7 mouse cellular contexts compared by ENCODE assay signal in genomic region chr2:31141074-31141866, GRCm38 (mm10). TPM values are rescaled to one million over a fixed set of nuclear protein-coding genes. Genes with fewer than 3 reads are reported as not detected.
A peak's percentile ranks its signal among the peaks of the same experiment; 100 is the strongest.
DNase-seq lines count a peak whose midpoint lies in the region; ATAC-seq and TF ChIP-seq lines count a peak whose summit lies in the region.

No protein-coding gene starts in this region.

- H3K27ac ChIP-seq in testis, adult 2 months (ENCODE audit: control insufficient read depth, insufficient read depth, low read depth, low read length): peak overlapping the region; percentile 7; the same call in 1 of the 2 replicates
- peak overlapping the region; percentile 54 for H3K27ac ChIP-seq in brown adipose tissue, adult 24 weeks (replicated peaks; ENCODE audit: low read depth, low read length)
- H3K27ac ChIP-seq in forebrain, embryonic 14.5 days (ENCODE audit: low read depth, low read length): peak overlapping the region; percentile 80; the same call in 1 of the 2 replicates
- peak overlapping the region; percentile 85 for H3K27ac ChIP-seq in intestine, embryonic 15.5 days
- peak overlapping the region; percentile 68 for H3K27ac ChIP-seq in lung, postnatal 0 days (ENCODE audit: low read length)
- H3K27ac ChIP-seq in small intestine, adult 2 months (ENCODE audit: insufficient read depth, low read depth, low read length): peak overlapping the region; percentile 50

- H3K4me2 ChIP-seq in forebrain, embryonic 14.5 days (ENCODE audit: low read length): peak overlapping the region; percentile 92
- peak overlapping the region; percentile 84 for H3K4me2 ChIP-seq in intestine, embryonic 15.5 days (replicated peaks)
- H3K4me2 ChIP-seq in lung, postnatal 0 days (replicated peaks; ENCODE audit: low read depth, low read length): peak overlapping the region; percentile 92

- peak; percentile 69 for ATAC-seq in forebrain, embryonic 14.5 days
- ATAC-seq in intestine, embryonic 15.5 days: peak; percentile 72
- peak; percentile 57 for ATAC-seq in lung, postnatal 0 days

- WGBS in forebrain, embryonic 14.5 days: under 1% methylated on average over 48 of the region's 78 CpGs
- WGBS in intestine, embryonic 15.5 days: under 1% methylated on average over 73 of the region's 78 CpGs
- WGBS in lung, postnatal 0 days: under 1% methylated on average over 66 of the region's 78 CpGs
- under 1% methylated on average over 78 of the region's 78 CpGs for WGBS in small intestine, adult 2 months

- peak overlapping the region; percentile 78 for H3K4me3 ChIP-seq in testis, adult 2 months (ENCODE audit: control insufficient read depth, low read depth, low read length)
- H3K4me3 ChIP-seq in brown adipose tissue, adult 24 weeks (ENCODE audit: insufficient read depth, low read depth, low read length): peak overlapping the region; percentile 94
- peak overlapping the region; percentile 88 for H3K4me3 ChIP-seq in forebrain, embryonic 14.5 days (ENCODE audit: low read depth, low read length)
- peak overlapping the region; percentile 88 for H3K4me3 ChIP-seq in intestine, embryonic 15.5 days (replicated peaks)
- H3K4me3 ChIP-seq in lung, postnatal 0 days (ENCODE audit: low read depth, low read length): peak overlapping the region; percentile 90
- peak overlapping the region; percentile 94 for H3K4me3 ChIP-seq in small intestine, adult 2 months (ENCODE audit: low read depth, low read length)

- no peak for DNase-seq in testis, postnatal 14 days (ENCODE audit: low spot score)
- DNase-seq in forebrain, embryonic 14.5 days (ENCODE audit: low spot score): peak; percentile 27
- DNase-seq in lung, postnatal 0 days (ENCODE audit: low spot score): no peak

- TF ChIP-seq POLR2A in testis, adult 2 months (IDR thresholded peaks at IDR 0.05; ENCODE audit: control insufficient read depth, low read depth, low read length): no peak
- TF ChIP-seq POLR2A in small intestine, adult 2 months (IDR thresholded peaks at IDR 0.05; ENCODE audit: low read depth, low read length): no peak

- no peaks in the 10 kb centered on the region for H3K36me3 ChIP-seq in testis, adult 2 months (ENCODE audit: control insufficient read depth, insufficient read depth, low read length)
- peaks cover 4% of the 10 kb centered on the region; the same call in 1 of the 2 replicates for H3K36me3 ChIP-seq in forebrain, embryonic 14.5 days (ENCODE audit: control insufficient read depth, insufficient read depth, low read length)
- no peaks in the 10 kb centered on the region for H3K36me3 ChIP-seq in intestine, embryonic 15.5 days
- H3K36me3 ChIP-seq in lung, postnatal 0 days (ENCODE audit: insufficient read depth, low read length): no peaks in the 10 kb centered on the region
- no peaks in the 10 kb centered on the region for H3K36me3 ChIP-seq in small intestine, adult 2 months (ENCODE audit: control insufficient read depth, insufficient read depth, low read length)

- peaks cover 20% of the 10 kb centered on the region for H3K4me1 ChIP-seq in testis, adult 2 months (ENCODE audit: control insufficient read depth, insufficient read depth, low read length)
- H3K4me1 ChIP-seq in brown adipose tissue, adult 24 weeks (ENCODE audit: control insufficient read depth, insufficient read depth, insufficient read length, low read length): peaks cover 6% of the 10 kb centered on the region; the same call in 1 of the 2 replicates
- H3K4me1 ChIP-seq in forebrain, embryonic 14.5 days (ENCODE audit: control insufficient read depth, insufficient read depth, low read length): 0 out of 2 replicates have a peak, but pooled peaks cover 6% of the 10 kb centered on the region
- peaks cover 23% of the 10 kb centered on the region for H3K4me1 ChIP-seq in intestine, embryonic 15.5 days (replicated peaks)
- peaks cover 3% of the 10 kb centered on the region; the same call in 1 of the 2 replicates for H3K4me1 ChIP-seq in lung, postnatal 0 days (ENCODE audit: insufficient read depth, low read depth, low read length)
- peaks cover 8% of the 10 kb centered on the region for H3K4me1 ChIP-seq in small intestine, adult 2 months (ENCODE audit: control insufficient read depth, insufficient read depth, insufficient read length, low read length)

- no peak for TF ChIP-seq EP300 in lung, postnatal 0 days (IDR thresholded peaks at IDR 0.05)

- no peaks in the 10 kb centered on the region for H3K27me3 ChIP-seq in testis, adult 2 months (ENCODE audit: control insufficient read depth, insufficient read depth, low read length)
- no peaks in the 10 kb centered on the region for H3K27me3 ChIP-seq in forebrain, embryonic 14.5 days (replicated peaks; ENCODE audit: control insufficient read depth, insufficient read depth, low read length)
- no peaks in the 10 kb centered on the region for H3K27me3 ChIP-seq in intestine, embryonic 15.5 days (replicated peaks)
- H3K27me3 ChIP-seq in lung, postnatal 0 days (replicated peaks; ENCODE audit: insufficient read depth, low read length): no peaks in the 10 kb centered on the region
- H3K27me3 ChIP-seq in small intestine, adult 2 months (ENCODE audit: control insufficient read depth, insufficient read depth, low read length): no peaks in the 10 kb centered on the region

- H3K9me3 ChIP-seq in forebrain, embryonic 14.5 days (replicated peaks; ENCODE audit: control insufficient read depth, low read length): no peaks in the 10 kb centered on the region
- H3K9me3 ChIP-seq in intestine, embryonic 15.5 days: no peaks in the 10 kb centered on the region
- no peaks in the 10 kb centered on the region for H3K9me3 ChIP-seq in lung, postnatal 0 days (ENCODE audit: low read length)

- peak overlapping the region; percentile 85 for H3K9ac ChIP-seq in forebrain, embryonic 14.5 days (ENCODE audit: low read length)
- H3K9ac ChIP-seq in intestine, embryonic 15.5 days: peak overlapping the region; percentile 95
- H3K9ac ChIP-seq in lung, postnatal 0 days (replicated peaks; ENCODE audit: low read depth): peak overlapping the region; percentile 81

- TF ChIP-seq CTCF in testis, adult 2 months (IDR thresholded peaks at IDR 0.05; ENCODE audit: control insufficient read depth, insufficient read depth, insufficient replicate concordance, low read depth, low read length): no peak
- TF ChIP-seq CTCF in lung, postnatal 0 days (IDR thresholded peaks at IDR 0.05): no peak
- TF ChIP-seq CTCF in small intestine, adult 2 months (IDR thresholded peaks at IDR 0.05; ENCODE audit: extremely low read depth, insufficient read length, insufficient replicate concordance, low read depth, low read length): 0 out of 2 replicates have a peak, but pooled peaks have one; percentile 16

RNA-seq across cellular contexts. Expression of gene Fnbp1, which starts 0.5 kb away (rescaled TPM):
- polyA plus RNA-seq in testis, adult 2 months (2012; rRNA removed): 6.3 and 7.3 TPM in 2 replicates
- 25.7 and 38.1 TPM in 2 replicates for polyA plus RNA-seq in brown adipose tissue, adult 24 weeks (2012; ENCODE audit: insufficient read depth, insufficient read length, missing spikeins)
- polyA plus RNA-seq in forebrain, embryonic 14.5 days (2014; fragmentation: Nextera tagmentation; extraction: Ambion mirVana): 7.9 and 12.3 TPM in 2 replicates
- 22.7 and 27.3 TPM in 2 replicates for polyA plus RNA-seq in intestine, embryonic 15.5 days (2015; fragmentation: Nextera tagmentation; extraction: Ambion mirVana)
- polyA plus RNA-seq in lung, postnatal 0 days (2015; fragmentation: Nextera tagmentation; extraction: Ambion mirVana): 7.2 and 10.0 TPM in 2 replicates
- 20.3 and 28.6 TPM in 2 replicates for polyA plus RNA-seq in small intestine, adult 2 months (2012; rRNA removed)

RNA-seq across cellular contexts. Expression of gene Gpr107, which starts 10.8 kb away (rescaled TPM):
- 33.5 and 34.5 TPM in 2 replicates for polyA plus RNA-seq in testis, adult 2 months (2012; rRNA removed)
- polyA plus RNA-seq in brown adipose tissue, adult 24 weeks (2012; ENCODE audit: insufficient read depth, insufficient read length, missing spikeins): 11.9 and 24.7 TPM in 2 replicates
- polyA plus RNA-seq in forebrain, embryonic 14.5 days (2014; fragmentation: Nextera tagmentation; extraction: Ambion mirVana): 26.8 and 28.3 TPM in 2 replicates
- polyA plus RNA-seq in intestine, embryonic 15.5 days (2015; fragmentation: Nextera tagmentation; extraction: Ambion mirVana): 30.0 and 31.1 TPM in 2 replicates
- polyA plus RNA-seq in lung, postnatal 0 days (2015; fragmentation: Nextera tagmentation; extraction: Ambion mirVana): 26.2 TPM in 2 replicates
- polyA plus RNA-seq in small intestine, adult 2 months (2012; rRNA removed): 14.8 and 30.5 TPM in 2 replicates

Comparison
In these comparisons a context has a peak if more than half of its experiments do, and no peak if none do; other contexts are left out.
1. H3K27ac ChIP-seq: peak in every context shown above with its lines; median percentile 85 in intestine, embryonic 15.5 days; 80 in forebrain, embryonic 14.5 days; 68 in lung, postnatal 0 days; 54 in brown adipose tissue, adult 24 weeks; 50 in small intestine, adult 2 months; 7 in testis, adult 2 months.